Mouse (Mus musculus) lung, embryonic 15.5 days (tissue): Measurements from ENCODE around the gene Reln. TPM values are rescaled to one million over a fixed set of nuclear protein-coding genes. Genes with fewer than 3 reads are reported as not detected.
A peak's percentile ranks its signal among the peaks of the same experiment; 100 is the strongest.

ENCODE experiments used
- ATAC-seq: fragments of 200-750 bp; cut with Nextera tagmentation; 2 replicates; pipeline ENCODE4 v1.8.0; 2017; ENCODE audit warnings: moderate number of reproducible peaks, borderline replicate concordance; ENCODE audit not compliant: low FRiP score, low TSS enrichment; ENCODE audit errors: extremely low read depth
- H3K27ac ChIP-seq: fragments of 300-500 bp; sonication (generic); 2 replicates; pipeline ENCODE4 v1.5.1; 2015; ENCODE audit warnings: moderate library complexity, mild to moderate bottlenecking, inconsistent platforms
- H3K27me3 ChIP-seq: fragments of 300-500 bp; sonication (generic); 2 replicates; pipeline ENCODE4 v1.6.1; 2015; ENCODE audit warnings: inconsistent platforms
- H3K36me3 ChIP-seq: fragments of 300-500 bp; sonication (generic); 2 replicates; pipeline ENCODE4 v1.6.1; 2015; ENCODE audit warnings: inconsistent platforms
- H3K4me1 ChIP-seq: fragments of 300-500 bp; sonication (generic); 2 replicates; pipeline ENCODE4 v1.6.1; 2015; ENCODE audit warnings: inconsistent platforms
- H3K4me2 ChIP-seq: fragments of 300-500 bp; sonication (generic); 2 replicates; pipeline ENCODE4 v1.6.1; 2015; ENCODE audit warnings: inconsistent platforms, mild to moderate bottlenecking, moderate library complexity
- H3K4me3 ChIP-seq: fragments of 300-500 bp; sonication (generic); 2 replicates; pipeline ENCODE4 v1.5.1; 2015; ENCODE audit warnings: mild to moderate bottlenecking, inconsistent platforms
- H3K9ac ChIP-seq: fragments of 300-500 bp; sonication (generic); 2 replicates; pipeline ENCODE4 v1.6.1; 2015; ENCODE audit warnings: inconsistent platforms
- H3K9me3 ChIP-seq: fragments of 300-500 bp; sonication (generic); 2 replicates; pipeline ENCODE4 v1.6.1; 2016; ENCODE audit warnings: inconsistent platforms
- WGBS: fragments of 180-500 bp; shearing (Covaris S2); methylation state at CpG from one replicate; pipeline ENCODE4 v1.1.7; 2015; 5-methylcytosine and 5-hydroxymethylcytosine counted together
- polyA plus RNA-seq: library from polyadenylated mRNA; unstranded; fragments of >200 nt; fragmentation: Nextera tagmentation; extraction: Ambion mirVana; gene quantifications from 2 replicates; pipeline ENCODE4 v1.2.1, GENCODE M21; 2015

Reln gene
- polyA plus RNA-seq, 1 experiment from 2014 or later = 2.4 TPM

DNA sequence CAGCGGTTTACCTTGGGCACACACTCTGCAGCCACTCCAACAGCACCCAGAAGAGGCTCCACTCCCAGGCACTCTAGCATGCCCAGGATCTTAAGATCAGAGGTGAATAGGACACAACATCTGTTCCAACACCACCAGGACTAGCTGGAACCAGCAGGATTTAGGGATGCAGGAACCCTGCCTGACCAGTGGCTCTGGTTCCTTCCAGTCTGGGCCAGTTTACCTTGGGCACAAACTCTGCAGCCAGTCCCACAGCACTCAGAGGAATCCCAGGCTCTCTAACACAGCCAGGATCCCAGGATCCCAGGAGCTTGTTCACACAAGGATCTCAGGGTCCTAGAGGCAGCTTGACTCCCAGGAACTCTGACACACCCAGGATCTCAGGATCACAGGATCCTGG, 382.7 kb downstream of the Reln start:
- no peak for ATAC-seq
- Histone ChIP-seq H3K36me3 (no peaks in the 10 kb centered on the region), H3K9me3 (no peaks in the 10 kb centered on the region), H3K27me3 (no peaks in the 10 kb centered on the region), H3K4me2 (no peak overlapping the region), H3K27ac (no peak overlapping the region), H3K4me1 (no peaks in the 10 kb centered on the region), H3K4me3 (no peak overlapping the region), H3K9ac (no peak overlapping the region)
- 65% methylated on average over 1 of the region's 1 CpGs for WGBS

DNA sequence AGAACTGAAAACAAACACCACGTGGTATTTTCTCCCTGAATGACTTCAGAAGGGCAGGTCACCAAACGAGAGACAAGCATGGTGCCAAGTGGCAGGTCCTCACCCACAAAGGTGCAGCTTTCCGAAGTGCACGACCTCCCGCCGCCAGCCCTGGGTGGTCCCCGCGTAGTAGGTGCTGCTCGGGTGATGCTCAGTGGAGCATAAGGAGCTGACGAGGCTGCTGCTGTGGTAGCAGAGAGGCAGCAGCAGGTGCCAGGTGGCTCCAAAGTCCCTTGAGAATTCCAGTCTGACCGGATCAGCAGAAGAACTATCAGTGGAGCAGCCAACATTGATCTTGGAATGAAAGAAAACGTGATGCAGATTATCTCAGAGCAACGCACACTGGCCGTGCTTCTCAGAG, 384.4 kb downstream of the Reln start:
- Histone ChIP-seq H3K9me3 (no peaks in the 10 kb centered on the region), H3K27me3 (no peaks in the 10 kb centered on the region), H3K4me2 (no peak overlapping the region), H3K9ac (no peak overlapping the region), H3K27ac (no peak overlapping the region), H3K4me1 (no peaks in the 10 kb centered on the region), H3K36me3 (no peaks in the 10 kb centered on the region), H3K4me3 (no peak overlapping the region)
- 59% methylated on average over 14 of the region's 14 CpGs for WGBS
- 0 out of 2 replicates have a peak, but pooled peaks have one; percentile 23 for ATAC-seq

DNA sequence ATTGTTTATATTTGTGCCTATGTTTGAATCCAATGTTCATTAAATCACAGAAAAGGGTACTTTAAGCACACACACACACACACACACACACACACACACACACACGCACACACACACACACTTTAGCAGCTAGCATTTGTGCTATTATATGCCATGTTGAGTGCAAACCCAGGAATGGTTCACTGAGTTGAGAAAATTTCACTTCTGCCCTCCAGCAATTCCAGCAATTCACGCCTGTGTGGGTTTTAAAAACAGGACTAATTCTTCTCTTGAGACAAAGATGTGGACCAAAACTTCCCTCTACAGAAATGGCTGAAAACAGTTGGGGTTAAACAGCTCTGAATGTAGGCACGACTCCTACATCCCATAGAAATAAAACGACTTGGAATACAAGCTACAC, 386.9 kb downstream of the Reln start:
- ATAC-seq = no peak
- Histone ChIP-seq H3K4me1 (no peaks in the 10 kb centered on the region), H3K4me3 (no peak overlapping the region), H3K27ac (no peak overlapping the region), H3K27me3 (no peaks in the 10 kb centered on the region), H3K9ac (no peak overlapping the region), H3K36me3 (no peaks in the 10 kb centered on the region), H3K4me2 (no peak overlapping the region), H3K9me3 (no peaks in the 10 kb centered on the region)
- WGBS = 75% methylated on average over 4 of the region's 4 CpGs

DNA sequence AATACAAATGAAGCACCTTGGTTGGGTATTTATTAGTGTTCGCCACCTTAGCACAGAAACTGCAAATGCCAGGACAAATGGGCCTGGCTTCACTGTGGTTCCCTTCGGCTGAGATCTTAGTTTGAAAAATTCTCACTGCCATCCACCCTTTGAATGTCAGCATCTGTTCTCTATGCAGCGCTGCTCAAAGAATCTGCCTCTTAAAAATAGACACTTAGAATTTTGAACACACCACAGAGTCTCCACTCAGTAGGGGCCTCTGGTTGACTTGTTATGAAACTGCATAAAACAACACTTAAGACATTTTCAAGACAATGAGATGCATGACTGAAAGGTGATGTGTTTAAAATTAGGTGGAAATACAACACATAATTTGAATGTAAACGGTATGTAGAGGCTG, 387.4 kb downstream of the Reln start:
- no peaks in the 10 kb centered on the region for H3K36me3 ChIP-seq
- no peak overlapping the region for H3K27ac ChIP-seq
- no peaks in the 10 kb centered on the region for H3K4me1 ChIP-seq
- ATAC-seq = no peak
- H3K4me2 ChIP-seq = no peak overlapping the region
- H3K9ac ChIP-seq = no peak overlapping the region
- no peaks in the 10 kb centered on the region for H3K27me3 ChIP-seq
- H3K4me3 ChIP-seq = no peak overlapping the region
- 76% methylated on average over 4 of the region's 4 CpGs for WGBS
- H3K9me3 ChIP-seq = no peaks in the 10 kb centered on the region

DNA sequence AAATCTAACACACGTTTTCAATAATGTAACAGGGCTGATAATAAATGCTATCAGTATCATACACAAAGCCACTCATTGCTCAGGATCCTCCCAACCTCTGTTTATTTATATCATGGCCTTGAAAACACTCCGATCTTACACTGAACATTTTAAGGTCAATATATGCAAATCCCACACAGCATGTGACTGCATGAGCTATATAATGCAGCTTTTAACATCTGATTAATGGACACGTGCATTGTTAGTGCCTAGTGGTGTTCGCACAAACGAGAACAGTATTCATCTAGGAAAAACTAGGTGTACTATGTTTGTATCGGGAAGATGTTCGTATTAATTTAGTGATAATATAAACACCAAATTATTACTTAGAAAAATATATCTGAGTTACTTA, 395.0 kb downstream of the Reln start:
- Histone ChIP-seq H3K36me3 (no peaks in the 10 kb centered on the region), H3K27ac (no peak overlapping the region), H3K9ac (no peak overlapping the region), H3K27me3 (no peaks in the 10 kb centered on the region), H3K4me1 (no peaks in the 10 kb centered on the region), H3K9me3 (no peaks in the 10 kb centered on the region), H3K4me2 (no peak overlapping the region), H3K4me3 (no peak overlapping the region)
- WGBS = 76% methylated on average over 7 of the region's 7 CpGs
- no peak for ATAC-seq

DNA sequence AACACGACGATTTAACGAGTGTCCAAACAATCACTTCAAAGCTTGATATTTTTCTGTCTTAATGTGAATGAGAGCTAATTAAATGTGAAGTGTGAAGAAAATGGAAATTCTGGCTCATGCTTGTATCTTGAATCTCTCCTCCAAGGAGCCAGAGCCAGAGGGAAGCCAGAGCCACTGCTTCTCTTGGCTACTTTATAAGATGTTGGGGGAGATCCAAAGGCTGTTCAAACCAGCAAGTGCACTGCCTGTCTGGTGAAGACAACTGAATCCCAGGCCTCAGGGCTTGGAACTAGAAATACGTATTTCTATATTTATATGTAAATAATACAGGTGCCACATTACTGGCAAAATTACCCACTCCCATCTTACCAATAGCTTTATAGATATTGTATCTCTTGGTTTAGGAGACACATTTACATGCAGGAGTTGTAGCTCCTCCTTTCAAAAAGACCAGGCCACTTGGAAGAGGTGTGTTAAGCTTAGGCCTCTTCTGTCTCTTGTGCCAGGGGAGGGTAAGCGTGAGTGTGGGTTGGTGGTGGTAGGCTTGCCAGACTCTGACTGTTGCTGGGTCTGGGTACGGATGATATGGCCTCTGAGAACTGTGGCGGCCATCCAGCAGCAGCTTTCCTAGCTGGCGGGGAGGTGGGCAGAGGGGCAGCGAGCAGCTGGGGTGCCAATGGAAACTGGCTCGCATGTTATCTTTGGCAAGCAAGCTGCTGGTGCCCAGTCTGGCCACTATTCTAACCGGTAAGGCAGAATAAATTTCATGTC, 395.6 kb downstream of the Reln start:
- no peaks in the 10 kb centered on the region for H3K27me3 ChIP-seq
- no peak overlapping the region for H3K4me2 ChIP-seq
- ATAC-seq = no peak
- H3K36me3 ChIP-seq = no peaks in the 10 kb centered on the region
- no peaks in the 10 kb centered on the region for H3K4me1 ChIP-seq
- H3K9me3 ChIP-seq = no peaks in the 10 kb centered on the region
- no peak overlapping the region for H3K27ac ChIP-seq
- WGBS = 79% methylated on average over 11 of the region's 11 CpGs
- H3K9ac ChIP-seq = no peak overlapping the region
- H3K4me3 ChIP-seq = no peak overlapping the region

DNA sequence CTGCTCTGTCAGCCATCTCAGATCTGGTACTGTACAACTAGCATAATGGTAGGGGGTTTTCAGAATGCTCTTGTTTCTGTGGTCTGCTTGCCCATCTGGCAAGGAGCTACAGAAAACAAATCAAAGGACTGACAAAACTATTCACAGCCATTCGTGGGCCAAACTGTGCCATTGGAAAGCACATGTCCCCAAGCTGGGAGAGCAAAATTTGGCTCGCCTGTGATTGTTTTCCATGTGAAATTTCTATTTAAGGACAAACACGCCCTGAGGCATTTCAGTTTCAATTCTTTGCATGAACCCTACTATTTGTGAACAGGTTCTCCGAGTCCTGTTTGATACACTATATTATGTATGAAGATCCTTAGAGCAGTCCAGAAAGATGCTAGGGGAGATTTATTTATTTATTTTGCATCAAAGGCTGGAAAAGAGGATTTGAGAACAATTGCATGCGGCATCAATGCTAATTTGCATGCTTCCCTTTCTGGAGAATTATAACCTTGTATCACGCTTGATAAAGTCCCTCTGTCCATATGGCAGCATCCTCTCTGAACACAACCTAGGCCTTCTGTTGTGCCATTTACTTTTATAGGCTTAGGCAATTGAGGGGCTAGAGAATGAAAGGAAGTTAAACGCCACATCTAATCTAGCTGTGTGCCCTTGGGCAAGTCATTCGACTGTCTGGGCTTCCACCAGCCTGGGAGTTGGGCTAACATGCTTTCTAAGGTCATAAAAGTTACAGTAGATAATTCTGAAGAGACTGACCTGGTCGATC, 396.7 kb downstream of the Reln start:
- Histone ChIP-seq H3K4me2 (no peak overlapping the region), H3K4me3 (no peak overlapping the region), H3K9me3 (no peaks in the 10 kb centered on the region), H3K27me3 (no peaks in the 10 kb centered on the region), H3K36me3 (no peaks in the 10 kb centered on the region), H3K9ac (no peak overlapping the region), H3K4me1 (no peaks in the 10 kb centered on the region), H3K27ac (no peak overlapping the region)
- no peak for ATAC-seq
- WGBS = 81% methylated on average over 9 of the region's 9 CpGs

DNA sequence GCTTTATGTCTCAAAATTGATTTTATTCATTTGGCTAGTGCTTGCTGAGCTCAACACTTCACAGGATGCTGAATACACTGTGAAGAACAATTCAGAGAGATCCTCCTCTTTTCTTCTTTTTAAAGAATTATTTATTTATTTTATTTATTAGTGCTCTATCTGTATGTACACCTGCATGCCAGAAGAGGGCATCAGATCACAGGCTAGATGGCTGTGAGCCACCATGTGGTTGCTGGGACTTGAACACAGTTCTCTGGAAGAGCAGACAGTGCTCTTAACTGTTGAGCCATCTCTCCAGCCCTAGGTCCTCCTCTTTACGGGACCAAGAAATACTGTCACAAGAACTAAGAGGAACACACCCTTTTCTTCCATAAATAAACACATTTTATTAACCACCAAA, 399.9 kb downstream of the Reln start:
- H3K4me3 ChIP-seq = no peak overlapping the region
- H3K27ac ChIP-seq = no peak overlapping the region
- H3K4me1 ChIP-seq = no peaks in the 10 kb centered on the region
- H3K4me2 ChIP-seq = no peak overlapping the region
- H3K9ac ChIP-seq = no peak overlapping the region
- no peaks in the 10 kb centered on the region for H3K36me3 ChIP-seq
- 87% methylated on average over 1 of the region's 1 CpGs for WGBS
- ATAC-seq = no peak
- H3K27me3 ChIP-seq = no peaks in the 10 kb centered on the region
- H3K9me3 ChIP-seq = no peaks in the 10 kb centered on the region

DNA sequence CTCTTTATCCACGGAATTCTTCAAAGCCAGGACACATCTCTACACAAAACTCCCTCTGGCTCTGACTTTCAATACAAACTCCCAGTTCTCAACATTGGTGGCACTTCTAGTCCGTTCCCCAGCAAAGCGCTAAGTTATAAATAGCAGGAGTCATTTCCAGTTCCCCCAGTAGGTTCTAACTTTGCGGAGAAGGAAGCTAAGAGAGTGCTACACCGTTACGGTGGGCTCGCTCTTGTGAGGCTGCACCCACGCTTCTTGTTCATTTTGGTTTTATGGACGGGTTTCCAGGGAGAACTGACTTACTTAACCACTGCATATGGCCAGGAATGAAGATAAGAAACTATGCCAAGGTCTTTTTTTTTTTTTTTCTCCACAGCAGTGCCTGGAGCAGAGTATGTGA, 405.1 kb downstream of the Reln start:
- Histone ChIP-seq H3K4me3 (no peak overlapping the region), H3K27ac (no peak overlapping the region), H3K9me3 (no peaks in the 10 kb centered on the region), H3K9ac (no peak overlapping the region), H3K4me2 (no peak overlapping the region), H3K36me3 (no peaks in the 10 kb centered on the region), H3K27me3 (no peaks in the 10 kb centered on the region), H3K4me1 (0 out of 2 replicates have a peak, but pooled peaks cover 5% of the 10 kb centered on the region)
- WGBS = 74% methylated on average over 9 of the region's 9 CpGs
- ATAC-seq = no peak

DNA sequence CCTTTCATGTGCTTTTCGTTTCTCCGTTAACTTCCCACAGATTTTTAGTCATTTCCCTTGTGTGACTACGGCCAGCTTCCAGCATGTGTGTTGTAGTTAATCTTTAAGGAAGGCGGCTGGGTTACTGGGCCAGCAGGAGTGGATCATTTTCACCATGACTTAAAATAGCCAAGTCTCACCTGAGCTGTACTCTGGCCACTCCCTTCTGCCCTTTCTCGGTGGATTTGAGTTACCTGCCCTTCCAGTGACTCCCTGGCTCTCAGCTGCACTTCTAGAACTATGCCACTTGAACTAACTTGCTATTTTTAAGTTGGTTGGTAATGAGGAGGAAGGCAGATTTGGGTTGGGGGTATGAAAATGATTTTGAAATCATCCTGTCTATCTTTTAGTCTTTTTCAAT, 406.4 kb downstream of the Reln start:
- Histone ChIP-seq H3K4me1 (0 out of 2 replicates have a peak, but pooled peaks cover 5% of the 10 kb centered on the region), H3K27ac (peak overlapping the region; percentile 60; the same call in 1 of the 2 replicates), H3K9ac (no peak overlapping the region), H3K4me3 (no peak overlapping the region), H3K36me3 (no peaks in the 10 kb centered on the region), H3K4me2 (no peak overlapping the region), H3K9me3 (no peaks in the 10 kb centered on the region), H3K27me3 (no peaks in the 10 kb centered on the region)
- no peak; the same call in 1 of the 2 replicates for ATAC-seq
- WGBS = 50% methylated on average over 5 of the region's 5 CpGs

DNA sequence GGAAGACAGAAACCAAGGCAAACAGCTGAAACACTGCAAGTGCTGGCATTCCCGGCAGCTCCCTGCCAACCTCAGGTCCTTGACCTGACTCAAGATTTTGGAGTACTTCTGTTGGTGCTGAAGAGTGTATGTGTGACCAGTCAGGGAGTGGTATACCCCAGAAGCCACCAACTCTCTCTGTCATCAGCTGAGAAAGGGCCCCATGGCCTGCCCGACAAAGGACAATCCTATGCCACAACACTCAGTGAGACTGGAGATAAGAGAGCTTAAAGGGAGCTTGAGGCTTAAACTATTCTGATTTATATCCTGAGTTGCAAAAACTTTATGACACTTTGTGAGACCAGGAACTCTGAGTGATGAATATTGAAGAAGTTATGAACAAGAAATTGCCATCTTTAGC, 407.9 kb downstream of the Reln start:
- 24% methylated on average over 2 of the region's 2 CpGs for WGBS
- no peak overlapping the region for H3K27ac ChIP-seq
- no peaks in the 10 kb centered on the region for H3K36me3 ChIP-seq
- H3K4me2 ChIP-seq = no peak overlapping the region
- no peak overlapping the region for H3K9ac ChIP-seq
- H3K27me3 ChIP-seq = no peaks in the 10 kb centered on the region
- no peaks in the 10 kb centered on the region for H3K9me3 ChIP-seq
- H3K4me3 ChIP-seq = no peak overlapping the region
- 0 out of 2 replicates have a peak, but pooled peaks cover 5% of the 10 kb centered on the region for H3K4me1 ChIP-seq
- no peak for ATAC-seq

DNA sequence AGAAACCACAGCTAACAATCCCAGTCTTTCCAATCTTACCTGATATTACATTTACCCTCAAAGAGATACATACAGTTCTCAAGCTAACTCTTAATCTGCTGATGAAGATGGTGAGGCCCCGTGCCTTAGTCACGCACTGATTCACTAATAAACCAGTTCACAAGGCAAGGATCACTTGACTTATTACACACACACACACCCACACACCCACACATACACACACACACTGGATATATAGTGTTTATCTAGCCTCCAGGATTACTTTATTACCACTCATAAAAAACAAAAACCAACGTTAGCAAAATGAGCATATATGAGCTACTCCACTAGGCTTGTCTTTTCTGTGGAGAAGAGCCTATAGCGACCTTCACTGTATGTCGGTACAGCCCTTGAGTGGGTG, 408.4 kb downstream of the Reln start:
- no peaks in the 10 kb centered on the region for H3K27me3 ChIP-seq
- no peak overlapping the region for H3K4me2 ChIP-seq
- no peak for ATAC-seq
- 0 out of 2 replicates have a peak, but pooled peaks cover 5% of the 10 kb centered on the region for H3K4me1 ChIP-seq
- no peak overlapping the region for H3K9ac ChIP-seq
- no peak overlapping the region for H3K4me3 ChIP-seq
- no peak overlapping the region for H3K27ac ChIP-seq
- 77% methylated on average over 5 of the region's 5 CpGs for WGBS
- H3K36me3 ChIP-seq = no peaks in the 10 kb centered on the region
- H3K9me3 ChIP-seq = no peaks in the 10 kb centered on the region
